ENCODE assay signal across 23 mouse cellular contexts in genomic region chr2:72985516-72985915, GRCm38 (mm10). TPM values are rescaled to one million over a fixed set of nuclear protein-coding genes. Genes with fewer than 3 reads are reported as not detected.
"Had no signal": no experiment of that assay in that cellular context is flagged by ENCODE, and none has a peak within 500 bp of the region (broad histone marks: within the 10 kb centered on the region; RNA-seq: fewer than 3 reads in every experiment).

No protein-coding gene starts in this region.

- ATAC-seq: liver, postnatal 0 days; lung, postnatal 0 days; midbrain, embryonic 16.5 days had no signal

- H3K27me3 ChIP-seq: liver, embryonic 15.5 days; lung, embryonic 15.5 days; megakaryocyte, embryonic 14.5 days; midbrain, embryonic 12.5 days; neural tube, embryonic 12.5 days; stomach, embryonic 15.5 days had no signal

- H3K36me3 ChIP-seq: liver, embryonic 15.5 days; midbrain, embryonic 12.5 days; stomach, embryonic 15.5 days had no signal

- H3K4me1 ChIP-seq: neural tube, embryonic 12.5 days; stomach, embryonic 15.5 days had no signal

- H3K4me2 ChIP-seq: liver, embryonic 15.5 days; lung, embryonic 15.5 days; midbrain, embryonic 12.5 days; neural tube, embryonic 12.5 days; stomach, embryonic 15.5 days had no signal

- H3K9me3 ChIP-seq: liver, embryonic 15.5 days; lung, embryonic 15.5 days; midbrain, embryonic 12.5 days; stomach, embryonic 15.5 days had no signal

- H3K4me3 ChIP-seq: liver, embryonic 15.5 days; lung, embryonic 15.5 days; megakaryocyte, embryonic 14.5 days; midbrain, embryonic 12.5 days; myocyte; neural tube, embryonic 12.5 days; stomach, embryonic 15.5 days had no signal

- DNase-seq: liver, postnatal 0 days; lung, adult 2 months; lung, postnatal 14 days; lung, postnatal 4 days; midbrain, embryonic 14.5 days; right cerebral cortex, postnatal 14 days; thymus, adult 2 months; thymus, postnatal 25 days had no signal

- H3K27ac ChIP-seq: liver, embryonic 15.5 days; lung, embryonic 15.5 days; midbrain, embryonic 12.5 days; neural tube, embryonic 12.5 days; stomach, embryonic 15.5 days; stomach, postnatal 0 days had no signal

- H3K9ac ChIP-seq: liver, embryonic 15.5 days; liver, postnatal 0 days; lung, embryonic 15.5 days; midbrain, embryonic 12.5 days; neural tube, embryonic 12.5 days; stomach, embryonic 15.5 days had no signal

RNA-seq across cellular contexts. Expression of gene Gm11084, which starts 1.0 kb away (rescaled TPM):
- total RNA-seq: megakaryocyte progenitor cell, adult 5-6 weeks; neutrophil, adult 5-6 weeks had no signal
- polyA plus RNA-seq: liver, embryonic 15.5 days; liver, postnatal 0 days; lung, adult 2 months; lung, embryonic 15.5 days; lung, postnatal 0 days; midbrain, embryonic 12.5 days; midbrain, embryonic 14.5 days; midbrain, embryonic 16.5 days; myocyte; neural tube, embryonic 12.5 days; neural tube, embryonic 14.5 days; spleen, adult 2 months; stomach, embryonic 15.5 days; stomach, postnatal 0 days; testis, adult 2 months; thymus, adult 2 months had no signal
